Mouse (Mus musculus) MEL (cell line): Measurements from ENCODE around the gene Ifrd1. TPM values are rescaled to one million over a fixed set of nuclear protein-coding genes. Genes with fewer than 3 reads are reported as not detected.
"Not testable (repeated sequence)": the region's sequence is repeated elsewhere in the genome, so short reads cannot be mapped to it uniquely, and the experiment has no call there.

ENCODE experiments used
- DNase-seq: peaks from one replicate; pipeline ENCODE4 v3.0.0; 2011; ENCODE audit warnings: low read depth, low spot score
- H3K27ac ChIP-seq: 2 replicates; pipeline ENCODE4 v1.5.1; 2012; ENCODE audit warnings: low read depth, mild to moderate bottlenecking, control low read depth, low read length, moderate library complexity; ENCODE audit not compliant: control insufficient read depth
- H3K27me3 ChIP-seq, 2 experiments: fragments of 150-350 bp in 1 of 2; sonication (generic) in 1 of 2; 2 replicates each; pipeline ENCODE4 v1.6.1; 2012; ENCODE audit warnings: low read length in 2 of 2, mild to moderate bottlenecking in 2 of 2, improper control_type of control experiment in 1 of 2, moderate library complexity in 1 of 2; ENCODE audit not compliant: insufficient read depth in 2 of 2, control insufficient read depth in 1 of 2
- H3K36me3 ChIP-seq, 2 experiments: 2 replicates each; pipeline ENCODE4 v1.6.1; 2012 to 2014; ENCODE audit warnings: low read length in 2 of 2, improper control_type of control experiment in 1 of 2, inconsistent platforms in 1 of 2, mild to moderate bottlenecking in 1 of 2; ENCODE audit not compliant: insufficient read depth in 2 of 2, control insufficient read depth in 1 of 2
- H3K4me1 ChIP-seq, 2 experiments: fragments of 150-350 bp in 1 of 2; sonication (generic) in 1 of 2; 2 replicates each; pipeline ENCODE4 v1.6.1; 2012; ENCODE audit warnings: low read length in 2 of 2, improper control_type of control experiment in 1 of 2, mild to moderate bottlenecking in 1 of 2; ENCODE audit not compliant: insufficient read depth in 2 of 2, control insufficient read depth in 1 of 2
- H3K4me3 ChIP-seq, 2 experiments: fragments of 150-350 bp in 1 of 2; sonication (generic) in 1 of 2; 2 replicates each; pipeline ENCODE4 v1.5.1; 2012; ENCODE audit warnings: low read depth in 2 of 2, low read length in 2 of 2, mild to moderate bottlenecking in 2 of 2, moderate library complexity in 2 of 2, control low read depth in 1 of 2, improper control_type of control experiment in 1 of 2; ENCODE audit not compliant: control insufficient read depth in 1 of 2, insufficient read depth in 1 of 2
- H3K79me2 ChIP-seq: 2 replicates; pipeline ENCODE4 v1.6.1; 2012; ENCODE audit warnings: mild to moderate bottlenecking, low read length, moderate library complexity; ENCODE audit not compliant: control insufficient read depth, poor library complexity, insufficient read depth
- H3K9ac ChIP-seq: 2 replicates; pipeline ENCODE4 v1.6.1; 2012; ENCODE audit warnings: low read depth, mild to moderate bottlenecking, control low read depth, low read length, moderate library complexity; ENCODE audit not compliant: control insufficient read depth, poor library complexity, severe bottlenecking
- H3K9me3 ChIP-seq: fragments of 150-350 bp; sonication (generic); replicated peaks from 2 replicates; pipeline ENCODE4 v1.6.1; 2012; ENCODE audit warnings: mild to moderate bottlenecking, low read length, improper control_type of control experiment, moderate library complexity; ENCODE audit not compliant: insufficient read depth
- CHD1 ChIP-seq: IDR thresholded peaks from 2 replicates; pipeline ENCODE4 v1.6.1; 2012; ENCODE audit warnings: low read depth, mild to moderate bottlenecking, inconsistent platforms, low read length, improper control_type of control experiment
- E2F4 ChIP-seq: IDR thresholded peaks from 2 replicates; pipeline ENCODE4 v1.6.1; 2011; ENCODE audit warnings: low read depth, low read length, improper control_type of control experiment, borderline replicate concordance
- EP300 ChIP-seq, 2 experiments: IDR thresholded peaks; 2 replicates each; pipeline ENCODE4 v1.6.1; 2011; ENCODE audit warnings: improper control_type of control experiment in 2 of 2, low read length in 2 of 2, low read depth in 1 of 2, mild to moderate bottlenecking in 1 of 2
- ETS1 ChIP-seq: IDR thresholded peaks from 2 replicates; pipeline ENCODE4 v1.6.1; 2012; ENCODE audit warnings: low read depth, mild to moderate bottlenecking, inconsistent platforms, low read length, improper control_type of control experiment, moderate library complexity
- GABPA ChIP-seq: IDR thresholded peaks from 2 replicates; pipeline ENCODE4 v1.6.1; 2012; ENCODE audit warnings: low read depth, mild to moderate bottlenecking, inconsistent platforms, low read length, improper control_type of control experiment, moderate library complexity
- HCFC1 ChIP-seq: IDR thresholded peaks from 2 replicates; pipeline ENCODE4 v1.6.1; 2012; ENCODE audit warnings: low read depth, mild to moderate bottlenecking, inconsistent platforms, low read length, improper control_type of control experiment, moderate library complexity
- MAFK ChIP-seq: IDR thresholded peaks from 2 replicates; pipeline ENCODE4 v1.6.1; 2011; ENCODE audit warnings: low read depth, mild to moderate bottlenecking, low read length, improper control_type of control experiment, borderline replicate concordance
- MAZ ChIP-seq: IDR thresholded peaks from 2 replicates; pipeline ENCODE4 v1.6.1; 2012; ENCODE audit warnings: low read depth, mild to moderate bottlenecking, inconsistent platforms, low read length, improper control_type of control experiment
- MEF2A ChIP-seq: IDR thresholded peaks from 2 replicates; pipeline ENCODE4 v1.6.1; 2014; ENCODE audit warnings: low read depth, mild to moderate bottlenecking, inconsistent platforms, low read length, improper control_type of control experiment; ENCODE audit not compliant: poor library complexity, insufficient replicate concordance, severe bottlenecking; ENCODE audit errors: extremely low read depth
- MXI1 ChIP-seq: IDR thresholded peaks from 2 replicates; pipeline ENCODE4 v1.6.1; 2011; ENCODE audit warnings: mild to moderate bottlenecking, low read depth, low read length, improper control_type of control experiment
- MYC ChIP-seq: IDR thresholded peaks from 2 replicates; pipeline ENCODE4 v1.6.1; 2011; ENCODE audit warnings: low read depth, mild to moderate bottlenecking, low read length, improper control_type of control experiment, moderate library complexity
- NRF1 ChIP-seq: IDR thresholded peaks from 2 replicates; pipeline ENCODE4 v1.6.1; 2014; ENCODE audit warnings: low read depth, mild to moderate bottlenecking, inconsistent platforms, low read length, improper control_type of control experiment, moderate library complexity; ENCODE audit not compliant: poor library complexity, insufficient read depth, severe bottlenecking
- RAD21 ChIP-seq: IDR thresholded peaks from 2 replicates; pipeline ENCODE4 v1.6.1; 2011; ENCODE audit warnings: mild to moderate bottlenecking, low read depth, low read length, improper control_type of control experiment
- SMC3 ChIP-seq: IDR thresholded peaks from 2 replicates; pipeline ENCODE4 v1.6.1; 2011; ENCODE audit warnings: low read depth, low read length, improper control_type of control experiment
- TAL1 ChIP-seq: IDR thresholded peaks from 2 replicates; pipeline ENCODE4 v1.6.1; 2012; ENCODE audit warnings: mild to moderate bottlenecking, inconsistent platforms, low read length, moderate library complexity, mixed read lengths
- TBP ChIP-seq: IDR thresholded peaks from 2 replicates; pipeline ENCODE4 v1.8.0; 2011; ENCODE audit warnings: low read depth, low read length, improper control_type of control experiment
- TCF12 ChIP-seq: IDR thresholded peaks from 2 replicates; pipeline ENCODE4 v1.6.1; 2014; ENCODE audit warnings: low read depth, mild to moderate bottlenecking, inconsistent platforms, low read length, improper control_type of control experiment, moderate library complexity
- UBTF ChIP-seq: IDR thresholded peaks from 2 replicates; pipeline ENCODE4 v1.6.1; 2012; ENCODE audit warnings: low read depth, mild to moderate bottlenecking, inconsistent platforms, low read length, improper control_type of control experiment, moderate library complexity, borderline replicate concordance; ENCODE audit not compliant: insufficient read depth
- USF2 ChIP-seq, 2 experiments: IDR thresholded peaks; 2 replicates each; pipeline ENCODE4 v1.6.1; 2011 to 2012; ENCODE audit warnings: improper control_type of control experiment in 2 of 2, low read length in 2 of 2, borderline replicate concordance in 1 of 2, inconsistent platforms in 1 of 2, low read depth in 1 of 2, mild to moderate bottlenecking in 1 of 2; ENCODE audit not compliant: insufficient read depth in 1 of 2
- polyA plus RNA-seq, 2 experiments: library from polyadenylated mRNA; stranded (reverse) in 1 of 2; unstranded in 1 of 2; fragments of >175 nt in 1 of 2; fragments of >200 nt in 1 of 2; gene quantifications; 2 replicates each; pipeline versions ENCODE4 v1.2.1 to v1.2.4; 2012; ENCODE audit warnings: low replicate concordance in 2 of 2, low read depth in 1 of 2; ENCODE audit not compliant: insufficient read length in 2 of 2, insufficient read depth in 1 of 2, missing spikeins in 1 of 2
- total RNA-seq: library from RNA; depleted of rRNA; stranded (reverse); fragments of 300-350 nt; gene quantifications from 2 replicates; pipeline ENCODE4 v1.2.3, GENCODE M21; 2012

Ifrd1 gene
- total and polyA plus RNA-seq, 3 experiments = 161 to 167 TPM; not detected in 1

GRCm38 (mm10) chr12:40255310-40255709 lies 7.0 kb upstream of the Ifrd1 start:
- H3K36me3 ChIP-seq, H3K79me2 ChIP-seq, H3K27ac ChIP-seq, H3K4me1 ChIP-seq, H3K27me3 ChIP-seq, H3K9ac ChIP-seq, H3K9me3 ChIP-seq, DNase-seq, H3K4me3 ChIP-seq: not testable (repeated sequence)
- TF ChIP-seq TBP = peak; percentile 86

- H3K27me3 ChIP-seq = no peaks in the 10 kb centered on the region; a peak in 1 of 4 replicates
- H3K9ac ChIP-seq = no peak overlapping the region
- peaks cover 0 to 4% of the 10 kb centered on the region in 2 experiments; a peak in 1 of 4 replicates for H3K4me1 ChIP-seq
- TF ChIP-seq UBTF (no peak), NRF1 (no peak), USF2 (IDR thresholded peaks at IDR 0.05; ENCODE audit: borderline replicate concordance in 1 of 2, insufficient read depth in 1 of 2, low read depth in 1 of 2, low read length in 2 of 2) (no peak), HCFC1 (no peak), MAFK (no peak), TCF12 (no peak), MAZ (no peak), MEF2A (no peak), RAD21 (no peak), CHD1 (no peak), EP300 (IDR thresholded peaks at IDR 0.05; ENCODE audit: low read depth in 1 of 2, low read length in 2 of 2) (no peak), MXI1 (no peak), SMC3 (no peak)
- DNase-seq = no peak
- H3K79me2 ChIP-seq = no peaks in the 10 kb centered on the region
- no peak overlapping the region for H3K4me3 ChIP-seq
- no peaks in the 10 kb centered on the region for H3K36me3 ChIP-seq
- no peak overlapping the region for H3K27ac ChIP-seq
- H3K9me3 ChIP-seq = no peaks in the 10 kb centered on the region
Observed at GRCm38 (mm10) chr12:40254729-40255128, 6.4 kb upstream of the Ifrd1 start.

GRCm38 (mm10) chr12:40253241-40253640 lies 4.9 kb upstream of the Ifrd1 start:
- Histone ChIP-seq H3K27me3 (no peaks in the 10 kb centered on the region; a peak in 1 of 4 replicates), H3K9me3 (no peaks in the 10 kb centered on the region), H3K79me2 (no peaks in the 10 kb centered on the region), H3K36me3 (peaks cover 0 to 6% of the 10 kb centered on the region in 2 experiments; a peak in 2 of 4 replicates), H3K4me1 (peaks cover 5 to 12% of the 10 kb centered on the region in 2 experiments), H3K27ac (no peak overlapping the region), H3K4me3 (no peak overlapping the region), H3K9ac (no peak overlapping the region)
- peak; percentile 51 for DNase-seq
- TF ChIP-seq ETS1 (peak; percentile 51), E2F4 (no peak), GABPA (no peak), EP300 (IDR thresholded peaks at IDR 0.05; ENCODE audit: low read depth in 1 of 2, low read length in 2 of 2) (peak in 1 of 2 experiments; percentile 24; a peak in 3 of 4 replicates), NRF1 (no peak), MYC (no peak), TAL1 (0 out of 2 replicates have a peak, but pooled peaks have one; percentile 14)
